In the genomic region with DNA sequence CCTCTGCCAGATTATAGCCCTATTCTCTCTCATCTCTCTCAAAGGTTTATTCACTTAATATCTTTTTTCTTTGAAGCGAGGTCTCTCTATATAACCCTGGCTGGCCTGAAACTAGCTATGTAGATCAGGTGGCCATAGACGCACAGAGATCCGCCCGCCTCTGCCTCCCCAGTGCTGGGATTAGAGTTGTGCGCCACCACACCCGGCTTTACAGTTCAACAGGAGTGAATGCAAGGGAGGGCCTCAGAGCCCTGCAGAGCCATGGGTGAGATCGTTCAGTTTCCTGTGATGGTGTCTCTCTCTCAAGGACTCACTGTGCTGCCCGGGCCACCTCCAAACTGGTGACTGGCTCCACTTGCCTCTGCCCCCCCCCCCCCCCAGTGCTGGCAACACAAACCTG, we compare ENCODE assay signal across 15 mouse cellular contexts. TPM values are rescaled to one million over a fixed set of nuclear protein-coding genes. Genes with fewer than 3 reads are reported as not detected.
DNase-seq lines count a peak whose midpoint lies in the region; ATAC-seq and TF ChIP-seq lines count a peak whose summit lies in the region.
"Had no signal": no experiment of that assay in that cellular context is flagged by ENCODE, and none has a peak within 500 bp of the region (broad histone marks: within the 10 kb centered on the region; RNA-seq: fewer than 3 reads in every experiment).

No protein-coding gene starts in this region.

- no peak overlapping the region for H3K9ac ChIP-seq in heart, embryonic 12.5 days
- H3K9ac ChIP-seq in kidney, embryonic 16.5 days (replicated peaks; ENCODE audit: low read length), result no peak overlapping the region
- H3K9ac ChIP-seq in heart, postnatal 0 days (replicated peaks; ENCODE audit: low read depth, low read length), result no peak overlapping the region
- H3K9ac ChIP-seq: hindbrain, embryonic 12.5 days; lung, embryonic 14.5 days; midbrain, embryonic 13.5 days had no signal

- H3K36me3 ChIP-seq in heart, embryonic 12.5 days, result peaks cover 46% of the 10 kb centered on the region
- peaks cover 28% of the 10 kb centered on the region for H3K36me3 ChIP-seq in kidney, embryonic 16.5 days (ENCODE audit: insufficient read depth, low read length)
- peaks cover 37% of the 10 kb centered on the region for H3K36me3 ChIP-seq in heart, postnatal 0 days (replicated peaks; ENCODE audit: control insufficient read depth, insufficient read depth, low read length)

- H3K9me3 ChIP-seq in heart, embryonic 12.5 days (replicated peaks), result no peaks in the 10 kb centered on the region
- H3K9me3 ChIP-seq in kidney, embryonic 16.5 days (ENCODE audit: low read length), result no peaks in the 10 kb centered on the region
- H3K9me3 ChIP-seq in heart, postnatal 0 days (replicated peaks; ENCODE audit: control insufficient read depth, low read length), result no peaks in the 10 kb centered on the region
- H3K9me3 ChIP-seq: forebrain, embryonic 10.5 days; hindbrain, embryonic 12.5 days; midbrain, embryonic 13.5 days had no signal

- no peak for ATAC-seq in heart, embryonic 12.5 days (ENCODE audit: insufficient number of reproducible peaks, low FRiP score)
- ATAC-seq in kidney, embryonic 16.5 days (ENCODE audit: low FRiP score, low TSS enrichment), result no peak
- peak; percentile 15; the same call in 1 of the 2 replicates for ATAC-seq in heart, postnatal 0 days (ENCODE audit: insufficient read depth, low read depth)
- ATAC-seq: midbrain, embryonic 13.5 days had no signal

- DNase-seq in heart, postnatal 4 days, result no peak
- no peak for DNase-seq in kidney, postnatal 4 days
- DNase-seq in A20 (ENCODE audit: low read depth, low spot score), result peak; percentile 15
- no peak for DNase-seq in heart, postnatal 0 days (ENCODE audit: low spot score)
- DNase-seq in left cerebral cortex, adult 8-10 months (ENCODE audit: low spot score in 2 of 2), result no peak
- DNase-seq: cerebellum, adult 8-10 months; lung, embryonic 14.5 days had no signal

- H3K27me3 ChIP-seq in heart, embryonic 12.5 days (replicated peaks), result no peaks in the 10 kb centered on the region
- no peaks in the 10 kb centered on the region for H3K27me3 ChIP-seq in kidney, embryonic 16.5 days (ENCODE audit: insufficient read depth, low read length)
- H3K27me3 ChIP-seq in heart, postnatal 0 days (ENCODE audit: control insufficient read depth, insufficient read depth, low read length), result no peaks in the 10 kb centered on the region
- H3K27me3 ChIP-seq: hindbrain, embryonic 12.5 days; midbrain, embryonic 13.5 days had no signal

- peaks cover 29% of the 10 kb centered on the region for H3K4me1 ChIP-seq in heart, embryonic 12.5 days (replicated peaks)
- peaks cover 6% of the 10 kb centered on the region for H3K4me1 ChIP-seq in kidney, embryonic 16.5 days (ENCODE audit: insufficient read depth, low read length)
- peaks cover 8% of the 10 kb centered on the region for H3K4me1 ChIP-seq in heart, postnatal 0 days (ENCODE audit: control insufficient read depth, insufficient read depth)
- H3K4me1 ChIP-seq: midbrain, embryonic 13.5 days had no signal

- peak overlapping the region; percentile 42; the same call in 1 of the 2 replicates for H3K27ac ChIP-seq in heart, embryonic 12.5 days (ENCODE audit: poor library complexity, severe bottlenecking)
- H3K27ac ChIP-seq in kidney, embryonic 16.5 days (ENCODE audit: low read length), result peak overlapping the region; percentile 55
- H3K27ac ChIP-seq in heart, postnatal 0 days (ENCODE audit: low read depth), result peak overlapping the region; percentile 91
- H3K27ac ChIP-seq: forebrain, embryonic 10.5 days; hindbrain, embryonic 12.5 days; midbrain, embryonic 13.5 days had no signal

- H3K4me3 ChIP-seq in heart, embryonic 12.5 days, result no peak overlapping the region
- no peak overlapping the region for H3K4me3 ChIP-seq in kidney, embryonic 16.5 days (ENCODE audit: low read length)
- no peak overlapping the region for H3K4me3 ChIP-seq in heart, postnatal 0 days (ENCODE audit: low read depth, low read length)
- H3K4me3 ChIP-seq: forebrain, embryonic 10.5 days; hindbrain, embryonic 12.5 days; midbrain, embryonic 13.5 days; myocyte had no signal

- no peak for TF ChIP-seq EP300 in heart, postnatal 0 days (IDR thresholded peaks at IDR 0.05; ENCODE audit: low read depth)

- H3K4me2 ChIP-seq in heart, embryonic 12.5 days, result no peak overlapping the region
- H3K4me2 ChIP-seq in kidney, embryonic 16.5 days (replicated peaks; ENCODE audit: low read depth, low read length), result no peak overlapping the region
- no peak overlapping the region for H3K4me2 ChIP-seq in heart, postnatal 0 days (ENCODE audit: low read depth, low read length)
- H3K4me2 ChIP-seq: hindbrain, embryonic 12.5 days; lung, embryonic 14.5 days; midbrain, embryonic 13.5 days had no signal

- 84% methylated on average over 8 of the region's 8 CpGs for WGBS in heart, embryonic 12.5 days
- 96% methylated on average over 8 of the region's 8 CpGs for WGBS in kidney, embryonic 16.5 days
- 84% methylated on average over 8 of the region's 8 CpGs for WGBS in heart, postnatal 0 days

- TF ChIP-seq CTCF in heart, postnatal 0 days (IDR thresholded peaks at IDR 0.05; ENCODE audit: low read depth), result no peak

RNA-seq across cellular contexts. Expression of gene Slc25a34, which starts 0.5 kb away (rescaled TPM):
- polyA plus RNA-seq in heart, embryonic 12.5 days (2016; fragmentation: Nextera tagmentation; extraction: Ambion mirVana), result 0.21 and 0.24 TPM in 2 replicates
- 10 to 100 TPM; 32.5 to 33.6 TPM for total RNA-seq in heart, postnatal 4 days (2021)
- polyA plus RNA-seq in kidney, embryonic 16.5 days (2015; fragmentation: Nextera tagmentation; extraction: Ambion mirVana), result 0.54 and 0.69 TPM in 2 replicates
- 12.8 and 56.2 TPM in 2 replicates for total RNA-seq in heart, postnatal 0 days (2014; rRNA removed; ENCODE audit: low replicate concordance)
- 17.9 and 20.6 TPM in 2 replicates for polyA plus RNA-seq in heart, postnatal 0 days (2015; fragmentation: Nextera tagmentation; extraction: Ambion mirVana)
- total RNA-seq in left cerebral cortex, adult 8-10 months (2022), result 1 to 10 TPM; 3.7 to 4.8 (median 4.2) TPM
- total RNA-seq: MEL had no signal
- polyA plus RNA-seq: forebrain, embryonic 10.5 days; hindbrain, embryonic 12.5 days; limb, embryonic 11.5 days; lung, embryonic 14.5 days had no signal

RNA-seq across cellular contexts. Expression of gene Tmem82, which starts 5.7 kb away (rescaled TPM):
- polyA plus RNA-seq in heart, embryonic 12.5 days (2016; fragmentation: Nextera tagmentation; extraction: Ambion mirVana), result 0.19 and 0.37 TPM in 2 replicates
- 1 to 10 TPM; 3.1 to 3.2 TPM for total RNA-seq in heart, postnatal 4 days (2021)
- polyA plus RNA-seq in kidney, embryonic 16.5 days (2015; fragmentation: Nextera tagmentation; extraction: Ambion mirVana), result 4.3 and 5.4 TPM in 2 replicates
- 0.89 and 6.1 TPM in 2 replicates for total RNA-seq in heart, postnatal 0 days (2014; rRNA removed; ENCODE audit: low replicate concordance)
- polyA plus RNA-seq in heart, postnatal 0 days (2015; fragmentation: Nextera tagmentation; extraction: Ambion mirVana), result 6.8 and 7.3 TPM in 2 replicates
- 1 to 10 TPM in 1 of 4 experiments, under 1 TPM in 3; 0.43 to 1.1 (median 0.51) TPM for total RNA-seq in left cerebral cortex, adult 8-10 months (2022)
- total RNA-seq: MEL had no signal

RNA-seq across cellular contexts. Expression of gene Fblim1, which starts 18.2 kb away (rescaled TPM):
- polyA plus RNA-seq in heart, embryonic 12.5 days (2016; fragmentation: Nextera tagmentation; extraction: Ambion mirVana), result 70.1 and 70.6 TPM in 2 replicates
- total RNA-seq in heart, postnatal 4 days (2021), result 100 to 1,000 TPM; 122 to 145 TPM
- 76.4 and 85.2 TPM in 2 replicates for polyA plus RNA-seq in kidney, embryonic 16.5 days (2015; fragmentation: Nextera tagmentation; extraction: Ambion mirVana)
- total RNA-seq in heart, postnatal 0 days (2014; rRNA removed; ENCODE audit: low replicate concordance), result 48.3 and 61.5 TPM in 2 replicates
- polyA plus RNA-seq in heart, postnatal 0 days (2015; fragmentation: Nextera tagmentation; extraction: Ambion mirVana), result 47.1 and 57.5 TPM in 2 replicates
- 1 to 10 TPM; 1.3 to 3.0 (median 2.1) TPM for total RNA-seq in left cerebral cortex, adult 8-10 months (2022)
- total RNA-seq: MEL had no signal

RNA-seq across cellular contexts. Expression of gene Plekhm2, which starts 40.6 kb away (rescaled TPM):
- 6.1 and 6.2 TPM in 2 replicates for polyA plus RNA-seq in heart, embryonic 12.5 days (2016; fragmentation: Nextera tagmentation; extraction: Ambion mirVana)
- total RNA-seq in heart, postnatal 4 days (2021), result 10 to 100 TPM; 57.5 to 64.5 TPM
- 6.4 TPM in 2 replicates for polyA plus RNA-seq in kidney, embryonic 16.5 days (2015; fragmentation: Nextera tagmentation; extraction: Ambion mirVana)
- 43.3 and 52.9 TPM in 2 replicates for total RNA-seq in heart, postnatal 0 days (2014; rRNA removed; ENCODE audit: low replicate concordance)
- polyA plus RNA-seq in heart, postnatal 0 days (2015; fragmentation: Nextera tagmentation; extraction: Ambion mirVana), result 5.6 and 7.0 TPM in 2 replicates
- 100 to 1,000 TPM; 103 to 120 (median 107) TPM for total RNA-seq in left cerebral cortex, adult 8-10 months (2022)

Comparison
In these comparisons a context has a peak if more than half of its experiments do, and no peak if none do; other contexts are left out.
1. RNA of gene Fblim1, which starts 18.2 kb away (total RNA-seq): 122 to 145 TPM in heart, postnatal 4 days and 48.3 to 61.5 TPM in heart, postnatal 0 days; 1.3 to 3.0 TPM in left cerebral cortex, adult 8-10 months; every median in the first group is over 10 times any median in the second.
2. Peak in every context shown above with its lines, with median percentiles within 50 percentile points of each other: H3K27ac ChIP-seq.